Mouse (Mus musculus): ENCODE measurements around the gene Slc16a3. TPM values are rescaled to one million over a fixed set of nuclear protein-coding genes. Genes with fewer than 3 reads are reported as not detected.

The Slc16a3 gene
- polyA plus RNA-seq, 1 experiment from 2014 or later: 10.9 TPM

- Histone ChIP-seq H3K9ac (no peak overlapping the region), H3K27ac (replicated peaks) (no peak overlapping the region), H3K4me2 (no peak overlapping the region), H3K27me3 (no peaks in the 10 kb centered on the region), H3K4me1 (replicated peaks) (no peaks in the 10 kb centered on the region), H3K4me3 (no peak overlapping the region), H3K36me3 (no peaks in the 10 kb centered on the region), H3K9me3 (no peaks in the 10 kb centered on the region)
- WGBS: 78% methylated on average over 6 of the region's 6 CpGs
- no peak for ATAC-seq (ENCODE audit: low FRiP score, low read depth)
Measured at GRCm38 (mm10) chr11:121006184-121006583, 57.9 kb downstream of the Slc16a3 start.

GRCm38 (mm10) chr11:121010044-121010755 is 61.9 kb downstream of the Slc16a3 start:
- H3K4me1 ChIP-seq (replicated peaks): no peaks in the 10 kb centered on the region
- WGBS: 97% methylated on average over 3 of the region's 3 CpGs

More at GRCm38 (mm10) chr11:121010044-121010755, 61.9 kb downstream of the Slc16a3 start:
- ATAC-seq (ENCODE audit: low FRiP score, low read depth): no peak
- H3K27ac ChIP-seq (replicated peaks): no peak overlapping the region
- H3K36me3 ChIP-seq: no peaks in the 10 kb centered on the region
- H3K4me2 ChIP-seq: no peak overlapping the region
- H3K27me3 ChIP-seq: no peaks in the 10 kb centered on the region
- H3K4me3 ChIP-seq: no peak overlapping the region
- H3K9me3 ChIP-seq: no peaks in the 10 kb centered on the region
- no peak overlapping the region for H3K9ac ChIP-seq

Other genes starting within 250 kb of the Slc16a3 start
- 107 and 109 TPM in 2 replicates for gene Cenpx, start 234.7 kb upstream of the Slc16a3 start, polyA plus RNA-seq (2015; fragmentation: Nextera tagmentation; extraction: Ambion mirVana)
- 74.9 and 81.2 TPM in 2 replicates for gene Lrrc45, start 234.6 kb upstream of the Slc16a3 start, polyA plus RNA-seq (2015; fragmentation: Nextera tagmentation; extraction: Ambion mirVana)
- 540 and 587 TPM in 2 replicates for gene Rac3, start 227.0 kb upstream of the Slc16a3 start, polyA plus RNA-seq (2015; fragmentation: Nextera tagmentation; extraction: Ambion mirVana)
- gene Dcxr, start 221.2 kb upstream of the Slc16a3 start, polyA plus RNA-seq (2015; fragmentation: Nextera tagmentation; extraction: Ambion mirVana): 8.8 and 10.4 TPM in 2 replicates
- 0.97 and 2.1 TPM in 2 replicates for gene Cbr2, start 216.4 kb upstream of the Slc16a3 start, polyA plus RNA-seq (2015; fragmentation: Nextera tagmentation; extraction: Ambion mirVana)
- gene Hmga1b, start 185.7 kb upstream of the Slc16a3 start, polyA plus RNA-seq (2015; fragmentation: Nextera tagmentation; extraction: Ambion mirVana): 2.1 and 2.9 TPM in 2 replicates
- 119 and 141 TPM in 2 replicates for gene Rfng, start 164.3 kb upstream of the Slc16a3 start, polyA plus RNA-seq (2015; fragmentation: Nextera tagmentation; extraction: Ambion mirVana)
- gene Gps1, start 164.2 kb upstream of the Slc16a3 start, polyA plus RNA-seq (2015; fragmentation: Nextera tagmentation; extraction: Ambion mirVana): 275 and 300 TPM in 2 replicates
- 45.2 and 48.6 TPM in 2 replicates for gene Dus1l, start 152.1 kb upstream of the Slc16a3 start, polyA plus RNA-seq (2015; fragmentation: Nextera tagmentation; extraction: Ambion mirVana)
- 90.0 and 94.7 TPM in 2 replicates for gene Fasn, start 123.9 kb upstream of the Slc16a3 start, polyA plus RNA-seq (2015; fragmentation: Nextera tagmentation; extraction: Ambion mirVana)
- 5.7 and 6.1 TPM in 2 replicates for gene Ccdc57, start 15.6 kb upstream of the Slc16a3 start, polyA plus RNA-seq (2015; fragmentation: Nextera tagmentation; extraction: Ambion mirVana)
- gene Csnk1d, start 42.9 kb downstream of the Slc16a3 start, polyA plus RNA-seq (2015; fragmentation: Nextera tagmentation; extraction: Ambion mirVana): 147 and 149 TPM in 2 replicates
- not detected in 2 replicates for gene Cd7, start 90.9 kb downstream of the Slc16a3 start, polyA plus RNA-seq (2015; fragmentation: Nextera tagmentation; extraction: Ambion mirVana)
- not detected in 2 replicates for gene Sectm1b, start 115.1 kb downstream of the Slc16a3 start, polyA plus RNA-seq (2015; fragmentation: Nextera tagmentation; extraction: Ambion mirVana)
- gene Sectm1a, start 132.7 kb downstream of the Slc16a3 start, polyA plus RNA-seq (2015; fragmentation: Nextera tagmentation; extraction: Ambion mirVana): 0.26 TPM in 1 of 2 replicates, not detected in the other
- gene Tex19.2, start 170.2 kb downstream of the Slc16a3 start, polyA plus RNA-seq (2015; fragmentation: Nextera tagmentation; extraction: Ambion mirVana): not detected in 2 replicates
- not detected in 2 replicates for gene Tex19.1, start 197.7 kb downstream of the Slc16a3 start, polyA plus RNA-seq (2015; fragmentation: Nextera tagmentation; extraction: Ambion mirVana)
- 0.54 and 0.65 TPM in 2 replicates for gene Uts2r, start 211.8 kb downstream of the Slc16a3 start, polyA plus RNA-seq (2015; fragmentation: Nextera tagmentation; extraction: Ambion mirVana)

Data from hindbrain, embryonic 15.5 days (tissue).